Mouse (Mus musculus) lung, adult 2 months (tissue): ENCODE measurements around the gene Pde6b.

Source experiments
- CTCF ChIP-seq: fragments of 200-500 bp; IDR thresholded peaks from 2 replicates; pipeline ENCODE4 v1.5.1; 2011; ENCODE audit warnings: mild to moderate bottlenecking, low read length, control low read depth; ENCODE audit not compliant: insufficient read depth
- POLR2A ChIP-seq: fragments of 200-500 bp; IDR thresholded peaks from 2 replicates; pipeline ENCODE4 v1.6.1; 2011; ENCODE audit warnings: low read depth, mild to moderate bottlenecking, control low read depth, low read length, borderline replicate concordance; ENCODE audit errors: extremely low read depth

- TF ChIP-seq CTCF (no peak), POLR2A (no peak)
Measured at GRCm38 (mm10) chr5:108473737-108474136, 85.5 kb downstream of the Pde6b start.
